Mouse (Mus musculus): ENCODE measurements around the gene Rab4b.

The Rab4b gene

GRCm38 (mm10) chr7:27178324-27179216 lies at the start of gene Rab4b:
Gene Rab4b, minus strand, starts transcription at chr7:27178896.
- DNase-seq (ENCODE audit: low spot score in 2 of 2): peak; percentile 99

- peak; percentile 88 to 91 for DNase-seq (ENCODE audit: low spot score in 2 of 2)
Observed at GRCm38 (mm10) chr7:27228281-27228821, 49.7 kb upstream of the Rab4b start, which contains the start of gene Itpkc. Gene Itpkc, minus strand, starts transcription at chr7:27228661.

- DNase-seq (ENCODE audit: low spot score in 2 of 2): no peak
Observed at GRCm38 (mm10) chr7:27227676-27228075, 49.0 kb upstream of the Rab4b start.

- no peak for DNase-seq (ENCODE audit: low spot score in 2 of 2)
Observed at GRCm38 (mm10) chr7:27227276-27227675, 48.6 kb upstream of the Rab4b start.

GRCm38 (mm10) chr7:27224877-27225575 lies 46.3 kb upstream of the Rab4b start:
- peak in 1 of 2 experiments; percentile 34 for DNase-seq (ENCODE audit: low spot score in 2 of 2)

GRCm38 (mm10) chr7:27222538-27222937 lies 43.8 kb upstream of the Rab4b start:
- DNase-seq (ENCODE audit: low spot score in 2 of 2): no peak

- no peak for DNase-seq (ENCODE audit: low spot score in 2 of 2)
Observed at GRCm38 (mm10) chr7:27221939-27222338, 43.2 kb upstream of the Rab4b start.

GRCm38 (mm10) chr7:27219937-27220336 lies 41.2 kb upstream of the Rab4b start:
- DNase-seq (ENCODE audit: low spot score in 2 of 2): no peak

- DNase-seq (ENCODE audit: low spot score in 2 of 2): no peak
Observed at GRCm38 (mm10) chr7:27218586-27218985, 39.9 kb upstream of the Rab4b start.

GRCm38 (mm10) chr7:27212626-27213025 lies 33.9 kb upstream of the Rab4b start:
- no peak for DNase-seq (ENCODE audit: low spot score in 2 of 2)

GRCm38 (mm10) chr7:27203730-27204449 lies 25.2 kb upstream of the Rab4b start:
- DNase-seq (ENCODE audit: low spot score in 2 of 2): no peak

- no peak for DNase-seq (ENCODE audit: low spot score in 2 of 2)
Observed at GRCm38 (mm10) chr7:27198779-27199178, 20.1 kb upstream of the Rab4b start.

- DNase-seq (ENCODE audit: low spot score in 2 of 2): no peak
Observed at GRCm38 (mm10) chr7:27198355-27198754, 19.7 kb upstream of the Rab4b start.

- DNase-seq (ENCODE audit: low spot score in 2 of 2): no peak
Observed at GRCm38 (mm10) chr7:27197634-27198033, 18.9 kb upstream of the Rab4b start.

GRCm38 (mm10) chr7:27197136-27197535 lies 18.4 kb upstream of the Rab4b start:
- no peak for DNase-seq (ENCODE audit: low spot score in 2 of 2)

- peak; percentile 96 to 99 for DNase-seq (ENCODE audit: low spot score in 2 of 2)
Observed at GRCm38 (mm10) chr7:27195681-27196611, 17.2 kb upstream of the Rab4b start, which contains the start of the genes BC024978 and Snrpa. Gene BC024978, plus strand, starts transcription at chr7:27195781. Gene Snrpa, minus strand, starts transcription at chr7:27196271.

GRCm38 (mm10) chr7:27193731-27194130 lies 15.0 kb upstream of the Rab4b start:
- DNase-seq (ENCODE audit: low spot score in 2 of 2): no peak

GRCm38 (mm10) chr7:27192434-27192833 lies 13.7 kb upstream of the Rab4b start:
- no peak for DNase-seq (ENCODE audit: low spot score in 2 of 2)

GRCm38 (mm10) chr7:27189271-27189931 lies 10.7 kb upstream of the Rab4b start:
- no peak for DNase-seq (ENCODE audit: low spot score in 2 of 2)

GRCm38 (mm10) chr7:27185986-27186385 lies 7.3 kb upstream of the Rab4b start:
- DNase-seq (ENCODE audit: low spot score in 2 of 2): no peak

Data from frontal cortex, postnatal 36 days (tissue).